Mouse (Mus musculus) T-helper 1 cell (primary cell): Measurements from ENCODE around the gene Gm10337.

Source experiments
- in situ Hi-C: fragments of 300-600 bp; cut with MboI, MseI; formaldehyde crosslinking; loops from one replicate; pipeline ENCODE4 v1.15.1; 2025; ENCODE audit warnings: high pct_unique_total_duplicates

Gene Gm10337

GRCm38 (mm10) chr15:102499370-102499769, 4.2 kb upstream of the Gm10337 start:
- in situ Hi-C loops = no loop called here

- in situ Hi-C loops = no loop called here
These were observed 3.7 kb upstream of the Gm10337 start for GRCm38 (mm10) chr15:102499851-102500250.

- in situ Hi-C loops = no loop called here
These were observed 3.0 kb upstream of the Gm10337 start for GRCm38 (mm10) chr15:102500479-102500878.

GRCm38 (mm10) chr15:102501084-102501814, 2.3 kb upstream of the Gm10337 start:
- in situ Hi-C loops = no loop called here

GRCm38 (mm10) chr15:102502254-102502840, 1.2 kb upstream of the Gm10337 start:
- in situ Hi-C loops = no loop called here

- in situ Hi-C loops = no loop called here
These were observed 631 bp downstream of the Gm10337 start for GRCm38 (mm10) chr15:102503924-102504782.

- in situ Hi-C loops = no loop called here
These were observed 1.7 kb downstream of the Gm10337 start for GRCm38 (mm10) chr15:102505073-102505769.

- in situ Hi-C loops = no loop called here
These were observed 2.4 kb downstream of the Gm10337 start for GRCm38 (mm10) chr15:102505770-102506463.

GRCm38 (mm10) chr15:102506464-102506830, 2.9 kb downstream of the Gm10337 start:
- in situ Hi-C loops = no loop called here

GRCm38 (mm10) chr15:102506864-102507263, 3.3 kb downstream of the Gm10337 start:
- in situ Hi-C loops = no loop called here

- in situ Hi-C loops = no loop called here
These were observed 4.0 kb downstream of the Gm10337 start for GRCm38 (mm10) chr15:102507561-102507960.

- in situ Hi-C loops = no loop called here
These were observed 4.8 kb downstream of the Gm10337 start for GRCm38 (mm10) chr15:102508336-102508735.

GRCm38 (mm10) chr15:102510110-102510509, 6.6 kb downstream of the Gm10337 start:
- in situ Hi-C loops = no loop called here

GRCm38 (mm10) chr15:102510590-102511284, 7.2 kb downstream of the Gm10337 start:
- in situ Hi-C loops = no loop called here

GRCm38 (mm10) chr15:102511285-102511833, 7.8 kb downstream of the Gm10337 start:
- in situ Hi-C loops = no loop called here

GRCm38 (mm10) chr15:102512010-102512409, 8.5 kb downstream of the Gm10337 start:
- in situ Hi-C loops = no loop called here

- in situ Hi-C loops = no loop called here
These were observed 8.9 kb downstream of the Gm10337 start for GRCm38 (mm10) chr15:102512471-102512870.

GRCm38 (mm10) chr15:102513004-102513403, 9.5 kb downstream of the Gm10337 start:
- in situ Hi-C loops = no loop called here

- in situ Hi-C loops = loop anchor here (5.0 kb wide), 1 partner anchor 43 kb away; the partner anchor contains the start of gene Pcbp2
These were observed 11.7 kb downstream of the Gm10337 start for GRCm38 (mm10) chr15:102515261-102515660.

GRCm38 (mm10) chr15:102515791-102516190, 12.3 kb downstream of the Gm10337 start:
- in situ Hi-C loops = loop anchor here (5.0 kb wide), 1 partner anchor 43 kb away; the partner anchor contains the start of gene Pcbp2
